Mouse (Mus musculus) testis, adult 2 months (tissue): Measurements from ENCODE around the gene Il2rb. TPM values are rescaled to one million over a fixed set of nuclear protein-coding genes. Genes with fewer than 3 reads are reported as not detected.

Experiments
- H3K27ac ChIP-seq: fragments of 200-500 bp; 2 replicates; pipeline ENCODE4 v1.5.1; 2012; ENCODE audit warnings: low read depth, low read length; ENCODE audit not compliant: control insufficient read depth, insufficient read depth
- H3K27me3 ChIP-seq: fragments of 200-500 bp; 2 replicates; pipeline ENCODE4 v1.6.1; 2012; ENCODE audit warnings: mild to moderate bottlenecking, low read length, moderate library complexity; ENCODE audit not compliant: control insufficient read depth, insufficient read depth
- H3K36me3 ChIP-seq: fragments of 200-500 bp; 2 replicates; pipeline ENCODE4 v1.6.1; 2012; ENCODE audit warnings: mild to moderate bottlenecking, low read length; ENCODE audit not compliant: control insufficient read depth, insufficient read depth
- H3K4me1 ChIP-seq: fragments of 200-500 bp; 2 replicates; pipeline ENCODE4 v1.6.1; 2012; ENCODE audit warnings: low read length; ENCODE audit not compliant: control insufficient read depth, insufficient read depth
- H3K4me3 ChIP-seq: fragments of 200-500 bp; 2 replicates; pipeline ENCODE4 v1.5.1; 2012; ENCODE audit warnings: low read depth, mild to moderate bottlenecking, low read length, moderate library complexity, mixed read lengths; ENCODE audit not compliant: control insufficient read depth
- CTCF ChIP-seq: fragments of 200-500 bp; IDR thresholded peaks from 2 replicates; pipeline ENCODE4 v1.5.1; 2012; ENCODE audit warnings: low read depth, mild to moderate bottlenecking, inconsistent platforms, low read length, moderate library complexity; ENCODE audit not compliant: control insufficient read depth, insufficient read depth, insufficient replicate concordance
- POLR2A ChIP-seq: fragments of 200-500 bp; IDR thresholded peaks from 2 replicates; pipeline ENCODE4 v1.6.1; 2012; ENCODE audit warnings: low read depth, mild to moderate bottlenecking, inconsistent platforms, low read length, moderate library complexity; ENCODE audit not compliant: control insufficient read depth
- polyA plus RNA-seq: library from polyadenylated mRNA; depleted of rRNA; stranded (reverse); fragments of >200 nt; gene quantifications from 2 replicates; pipeline ENCODE4 v1.2.3, GENCODE M21; 2012

Il2rb gene
- polyA plus RNA-seq, 1 experiment = 0.47 TPM

- no peak overlapping the region for H3K27ac ChIP-seq
- no peaks in the 10 kb centered on the region for H3K36me3 ChIP-seq
- no peak overlapping the region for H3K4me3 ChIP-seq
- H3K4me1 ChIP-seq = no peaks in the 10 kb centered on the region
- no peaks in the 10 kb centered on the region for H3K27me3 ChIP-seq
- TF ChIP-seq CTCF (no peak), POLR2A (no peak)
Observed at GRCm38 (mm10) chr15:78473442-78473841, 21.6 kb downstream of the Il2rb start.

DNA sequence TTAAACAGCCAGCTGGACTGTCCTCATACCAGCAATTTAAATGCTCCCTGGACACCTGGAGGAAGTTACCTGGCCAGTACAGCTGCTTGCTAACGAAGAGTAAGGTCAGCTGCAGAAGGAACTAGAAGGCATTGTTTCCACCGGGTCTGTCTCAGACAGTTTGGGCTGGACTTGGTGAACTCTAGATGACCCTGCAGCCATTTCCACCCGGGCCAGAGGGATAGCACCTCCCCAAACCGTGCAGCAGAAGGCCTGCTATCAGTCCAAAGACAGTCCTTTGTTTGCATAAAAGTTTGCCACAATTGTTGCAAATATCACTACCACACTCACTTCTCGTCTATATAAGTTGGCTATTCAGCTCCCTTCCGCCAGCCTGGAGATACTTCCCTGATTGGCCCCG, 23.2 kb downstream of the Il2rb start:
- Histone ChIP-seq H3K27ac (no peak overlapping the region), H3K4me1 (no peaks in the 10 kb centered on the region), H3K27me3 (no peaks in the 10 kb centered on the region), H3K4me3 (no peak overlapping the region), H3K36me3 (no peaks in the 10 kb centered on the region)
- TF ChIP-seq POLR2A = no peak
- TF ChIP-seq CTCF = no peak

- H3K27me3 ChIP-seq = no peaks in the 10 kb centered on the region
- no peak overlapping the region for H3K4me3 ChIP-seq
- no peak overlapping the region for H3K27ac ChIP-seq
- TF ChIP-seq POLR2A = no peak
- TF ChIP-seq CTCF = no peak
- no peaks in the 10 kb centered on the region for H3K4me1 ChIP-seq
- H3K36me3 ChIP-seq = no peaks in the 10 kb centered on the region
Observed at GRCm38 (mm10) chr15:78470495-78471276, 24.4 kb downstream of the Il2rb start.

- Histone ChIP-seq H3K27me3 (no peaks in the 10 kb centered on the region), H3K36me3 (no peaks in the 10 kb centered on the region), H3K4me1 (no peaks in the 10 kb centered on the region), H3K27ac (no peak within 1 kb of the TSS), H3K4me3 (no peak within 1 kb of the TSS)
- no peak for TF ChIP-seq CTCF
- no peak for TF ChIP-seq POLR2A
Observed at GRCm38 (mm10) chr15:78468379-78468937, 26.6 kb downstream of the Il2rb start, which contains the start of gene Tmprss6. Tmprss6 (minus strand) TSS chr15:78468634.

DNA sequence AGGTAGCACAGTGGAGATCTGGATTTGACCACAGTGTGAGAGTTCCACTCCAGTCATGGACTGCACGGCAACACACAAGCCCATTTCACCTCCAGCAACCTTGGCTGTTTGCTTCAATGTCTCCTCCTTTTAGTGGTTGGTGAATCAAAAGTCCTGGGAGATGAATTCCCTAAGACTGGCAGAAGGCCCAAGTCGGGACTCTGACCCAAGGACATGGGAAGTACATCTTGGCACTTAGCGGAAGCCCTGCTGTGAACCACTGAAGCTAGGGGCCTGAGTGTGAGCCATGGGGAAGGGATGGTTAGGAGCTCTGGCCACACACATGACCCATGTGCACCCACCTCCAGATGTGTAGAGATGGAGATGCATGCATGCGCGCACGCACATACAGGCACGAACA, 27.5 kb downstream of the Il2rb start:
- H3K4me1 ChIP-seq = no peaks in the 10 kb centered on the region
- no peaks in the 10 kb centered on the region for H3K27me3 ChIP-seq
- TF ChIP-seq POLR2A = no peak
- TF ChIP-seq CTCF = no peak
- no peaks in the 10 kb centered on the region for H3K36me3 ChIP-seq
- no peak overlapping the region for H3K4me3 ChIP-seq
- no peak overlapping the region for H3K27ac ChIP-seq

DNA sequence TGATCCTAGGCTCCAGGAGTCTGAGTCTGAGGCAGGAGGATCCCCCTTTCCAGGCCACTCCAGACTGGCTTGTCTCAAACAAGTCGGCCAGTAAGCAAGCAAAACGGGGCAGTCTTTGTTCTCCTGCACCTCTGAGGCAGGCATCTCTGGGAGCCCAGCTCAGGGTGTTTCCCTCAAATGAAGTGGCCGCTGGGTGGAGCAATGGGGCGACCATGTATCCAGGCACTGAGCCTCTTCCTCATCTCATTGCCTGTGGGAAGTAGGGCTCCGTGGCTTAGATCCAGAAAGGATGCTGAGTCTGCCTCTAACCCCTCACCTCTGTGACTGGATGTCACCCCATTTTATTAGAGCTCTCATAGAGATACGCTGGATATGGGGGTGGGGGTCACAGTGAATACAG, 28.3 kb downstream of the Il2rb start:
- Histone ChIP-seq H3K27ac (no peak overlapping the region), H3K4me1 (no peaks in the 10 kb centered on the region), H3K4me3 (no peak overlapping the region), H3K27me3 (no peaks in the 10 kb centered on the region), H3K36me3 (no peaks in the 10 kb centered on the region)
- TF ChIP-seq CTCF = no peak
- TF ChIP-seq POLR2A = no peak

DNA sequence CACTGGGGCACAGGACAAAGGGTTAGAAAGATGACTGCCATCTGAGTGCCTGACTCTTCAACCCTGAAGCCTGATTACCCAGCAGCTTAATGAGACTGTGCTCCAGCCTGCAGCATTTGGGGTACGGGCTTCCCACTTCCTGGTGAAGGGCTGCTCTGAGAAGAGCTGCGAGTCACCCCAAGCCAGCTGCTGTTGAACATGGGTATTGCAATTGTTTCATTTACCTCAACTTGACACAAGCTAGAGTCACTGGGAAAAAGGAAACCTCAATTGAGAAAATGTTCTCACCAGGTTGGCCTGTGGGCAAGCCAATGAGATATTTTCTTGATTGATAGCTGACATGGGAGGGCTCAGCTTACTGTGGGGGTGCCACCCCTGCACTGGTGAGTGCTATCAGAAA, 32.1 kb downstream of the Il2rb start:
- Histone ChIP-seq H3K4me1 (no peaks in the 10 kb centered on the region), H3K36me3 (no peaks in the 10 kb centered on the region), H3K4me3 (no peak overlapping the region), H3K27ac (no peak overlapping the region), H3K27me3 (no peaks in the 10 kb centered on the region)
- TF ChIP-seq CTCF = no peak
- TF ChIP-seq POLR2A = no peak
